Mouse (Mus musculus) forebrain, embryonic 15.5 days (tissue): ENCODE data around the gene Vegfc. TPM values are rescaled to one million over a fixed set of nuclear protein-coding genes. Genes with fewer than 3 reads are reported as not detected.

Source experiments
- ATAC-seq: fragments of 200-750 bp; cut with Nextera tagmentation; replicated peaks from 2 replicates; pipeline ENCODE4 v1.8.0; 2017; ENCODE audit warnings: mild to moderate bottlenecking, moderate TSS enrichment, moderate library complexity
- H3K27ac ChIP-seq: fragments of 300-500 bp; sonication (generic); replicated peaks from 2 replicates; pipeline ENCODE4 v1.5.1; 2015; ENCODE audit warnings: mild to moderate bottlenecking, inconsistent platforms
- H3K27me3 ChIP-seq: fragments of 300-500 bp; sonication (generic); 2 replicates; pipeline ENCODE4 v1.6.1; 2015; ENCODE audit warnings: inconsistent platforms
- H3K36me3 ChIP-seq: fragments of 300-500 bp; sonication (generic); 2 replicates; pipeline ENCODE4 v1.6.1; 2015; ENCODE audit warnings: mild to moderate bottlenecking, inconsistent platforms
- H3K4me1 ChIP-seq: fragments of 300-500 bp; sonication (generic); 2 replicates; pipeline ENCODE4 v1.6.1; 2015; ENCODE audit warnings: inconsistent platforms
- H3K4me2 ChIP-seq: fragments of 300-500 bp; sonication (generic); replicated peaks from 2 replicates; pipeline ENCODE4 v1.6.1; 2015; ENCODE audit warnings: mild to moderate bottlenecking, inconsistent platforms
- H3K4me3 ChIP-seq: fragments of 300-500 bp; sonication (generic); 2 replicates; pipeline ENCODE4 v1.5.1; 2015; ENCODE audit warnings: mild to moderate bottlenecking, inconsistent platforms
- H3K9ac ChIP-seq: fragments of 300-500 bp; sonication (generic); replicated peaks from 2 replicates; pipeline ENCODE4 v1.6.1; 2015; ENCODE audit warnings: mild to moderate bottlenecking, inconsistent platforms
- H3K9me3 ChIP-seq: fragments of 300-500 bp; sonication (generic); 2 replicates; pipeline ENCODE4 v1.6.1; 2016; ENCODE audit warnings: inconsistent platforms
- WGBS: fragments of 180-500 bp; shearing (Covaris S2); methylation state at CpG from one replicate; pipeline ENCODE4 v1.1.7; 2015; ENCODE audit warnings: mixed read lengths; 5-methylcytosine and 5-hydroxymethylcytosine counted together
- polyA plus RNA-seq: library from polyadenylated mRNA; unstranded; fragments of >200 nt; fragmentation: Nextera tagmentation; extraction: Ambion mirVana; gene quantifications from 2 replicates; pipeline ENCODE4 v1.2.1, GENCODE M21; 2015

Gene Vegfc
- 3.4 and 4.0 TPM in 2 replicates for polyA plus RNA-seq

GRCm38 (mm10) chr8:54077271-54078120, at the start of gene Vegfc:
Vegfc (plus strand) TSS chr8:54077606.
- Histone ChIP-seq H3K4me2 (peak within 1 kb of the TSS; percentile 96), H3K27ac (peak within 1 kb of the TSS; percentile 71), H3K9ac (peak within 1 kb of the TSS; percentile 76), H3K27me3 (no peaks in the 10 kb centered on the region), H3K4me1 (peaks cover 10% of the 10 kb centered on the region), H3K36me3 (no peaks in the 10 kb centered on the region), H3K4me3 (peak within 1 kb of the TSS; percentile 95), H3K9me3 (no peaks in the 10 kb centered on the region)
- ATAC-seq: peak; percentile 87
- under 1% methylated on average over 73 of the region's 79 CpGs for WGBS

GRCm38 (mm10) chr8:54034584-54034983, 42.8 kb upstream of the Vegfc start:
- Histone ChIP-seq H3K27ac (no peak overlapping the region), H3K27me3 (no peaks in the 10 kb centered on the region), H3K4me1 (no peaks in the 10 kb centered on the region), H3K36me3 (no peaks in the 10 kb centered on the region), H3K4me2 (no peak overlapping the region), H3K4me3 (no peak overlapping the region), H3K9ac (no peak overlapping the region), H3K9me3 (no peaks in the 10 kb centered on the region)
- no peak for ATAC-seq
- WGBS: 92% methylated on average over 1 of the region's 1 CpGs

GRCm38 (mm10) chr8:54042601-54043000, 34.8 kb upstream of the Vegfc start:
- Histone ChIP-seq H3K4me1 (no peaks in the 10 kb centered on the region), H3K36me3 (no peaks in the 10 kb centered on the region), H3K9ac (no peak overlapping the region), H3K9me3 (no peaks in the 10 kb centered on the region), H3K4me2 (no peak overlapping the region), H3K27me3 (no peaks in the 10 kb centered on the region), H3K27ac (no peak overlapping the region), H3K4me3 (no peak overlapping the region)
- ATAC-seq: no peak
- 13% methylated on average over 1 of the region's 1 CpGs for WGBS

GRCm38 (mm10) chr8:54043468-54043867, 33.9 kb upstream of the Vegfc start:
- H3K36me3 ChIP-seq: no peaks in the 10 kb centered on the region
- H3K4me1 ChIP-seq: no peaks in the 10 kb centered on the region
- no peak overlapping the region for H3K4me2 ChIP-seq
- H3K4me3 ChIP-seq: no peak overlapping the region
- H3K9ac ChIP-seq: no peak overlapping the region
- no peaks in the 10 kb centered on the region for H3K27me3 ChIP-seq
- no peaks in the 10 kb centered on the region for H3K9me3 ChIP-seq
- no peak for ATAC-seq
- WGBS: 93% methylated on average over 1 of the region's 1 CpGs
- H3K27ac ChIP-seq: no peak overlapping the region

- H3K9ac ChIP-seq: no peak overlapping the region
- H3K4me3 ChIP-seq: no peak overlapping the region
- H3K4me2 ChIP-seq: no peak overlapping the region
- no peaks in the 10 kb centered on the region for H3K9me3 ChIP-seq
- H3K4me1 ChIP-seq: no peaks in the 10 kb centered on the region
- no peak for ATAC-seq
- no peaks in the 10 kb centered on the region for H3K36me3 ChIP-seq
- WGBS: 13% methylated on average over 1 of the region's 1 CpGs
- no peak overlapping the region for H3K27ac ChIP-seq
- no peaks in the 10 kb centered on the region for H3K27me3 ChIP-seq
Measured at GRCm38 (mm10) chr8:54053210-54053609, 24.2 kb upstream of the Vegfc start.

- Histone ChIP-seq H3K4me3 (no peak overlapping the region), H3K4me1 (no peaks in the 10 kb centered on the region), H3K4me2 (no peak overlapping the region), H3K9ac (no peak overlapping the region), H3K27ac (no peak overlapping the region), H3K36me3 (no peaks in the 10 kb centered on the region), H3K27me3 (no peaks in the 10 kb centered on the region), H3K9me3 (no peaks in the 10 kb centered on the region)
- 69% methylated on average over 4 of the region's 4 CpGs for WGBS
- ATAC-seq: no peak
Measured at GRCm38 (mm10) chr8:54065492-54065891, 11.9 kb upstream of the Vegfc start.

GRCm38 (mm10) chr8:54076301-54076700, 1.1 kb upstream of the Vegfc start:
- WGBS: 40% methylated on average over 1 of the region's 1 CpGs
- no peaks in the 10 kb centered on the region for H3K27me3 ChIP-seq
- H3K36me3 ChIP-seq: no peaks in the 10 kb centered on the region
- H3K9me3 ChIP-seq: no peaks in the 10 kb centered on the region
- H3K27ac ChIP-seq: no peak overlapping the region
- ATAC-seq: no peak
- peak overlapping the region; percentile 95 for H3K4me3 ChIP-seq
- no peak overlapping the region; the same call in 1 of the 2 replicates for H3K9ac ChIP-seq
- peaks cover 10% of the 10 kb centered on the region for H3K4me1 ChIP-seq
- H3K4me2 ChIP-seq: peak overlapping the region; percentile 96; the same call in 1 of the 2 replicates

GRCm38 (mm10) chr8:54076791-54077270, 575 bp upstream of the Vegfc start:
- WGBS: 0% methylated on average over 26 of the region's 28 CpGs
- Histone ChIP-seq H3K9me3 (no peaks in the 10 kb centered on the region), H3K4me1 (peaks cover 10% of the 10 kb centered on the region), H3K27ac (peak overlapping the region; percentile 71), H3K27me3 (no peaks in the 10 kb centered on the region), H3K9ac (peak overlapping the region; percentile 76), H3K36me3 (no peaks in the 10 kb centered on the region), H3K4me3 (peak overlapping the region; percentile 95), H3K4me2 (peak overlapping the region; percentile 96)
- peak; percentile 95 for ATAC-seq

- H3K36me3 ChIP-seq: no peaks in the 10 kb centered on the region
- H3K4me2 ChIP-seq: peak overlapping the region; percentile 96
- peaks cover 10% of the 10 kb centered on the region for H3K4me1 ChIP-seq
- WGBS: 7% methylated on average over 1 of the region's 1 CpGs
- peak overlapping the region; percentile 71; the same call in 1 of the 2 replicates for H3K27ac ChIP-seq
- no peak for ATAC-seq
- H3K4me3 ChIP-seq: peak overlapping the region; percentile 95
- H3K27me3 ChIP-seq: no peaks in the 10 kb centered on the region
- H3K9me3 ChIP-seq: no peaks in the 10 kb centered on the region
- peak overlapping the region; percentile 76; the same call in 1 of the 2 replicates for H3K9ac ChIP-seq
Measured at GRCm38 (mm10) chr8:54078121-54078440, 675 bp downstream of the Vegfc start.

GRCm38 (mm10) chr8:54079001-54079400, 1.6 kb downstream of the Vegfc start:
- H3K4me2 ChIP-seq: peak overlapping the region; percentile 9; the same call in 1 of the 2 replicates
- H3K4me3 ChIP-seq: peak overlapping the region; percentile 6; the same call in 1 of the 2 replicates
- no peaks in the 10 kb centered on the region for H3K27me3 ChIP-seq
- no peaks in the 10 kb centered on the region for H3K36me3 ChIP-seq
- WGBS: 38% methylated on average over 11 of the region's 11 CpGs
- no peaks in the 10 kb centered on the region for H3K9me3 ChIP-seq
- no peak for ATAC-seq
- peaks cover 10% of the 10 kb centered on the region for H3K4me1 ChIP-seq
- H3K27ac ChIP-seq: no peak overlapping the region
- no peak overlapping the region for H3K9ac ChIP-seq

- H3K36me3 ChIP-seq: no peaks in the 10 kb centered on the region
- H3K4me1 ChIP-seq: peaks cover 10% of the 10 kb centered on the region
- no peak overlapping the region for H3K4me2 ChIP-seq
- no peaks in the 10 kb centered on the region for H3K9me3 ChIP-seq
- no peak overlapping the region for H3K27ac ChIP-seq
- no peak overlapping the region for H3K9ac ChIP-seq
- H3K4me3 ChIP-seq: no peak overlapping the region
- H3K27me3 ChIP-seq: no peaks in the 10 kb centered on the region
- ATAC-seq: no peak
Measured at GRCm38 (mm10) chr8:54079601-54080000, 2.2 kb downstream of the Vegfc start.

GRCm38 (mm10) chr8:54085896-54086295, 8.5 kb downstream of the Vegfc start:
- Histone ChIP-seq H3K4me1 (no peaks in the 10 kb centered on the region), H3K27ac (no peak overlapping the region), H3K4me3 (no peak overlapping the region), H3K27me3 (no peaks in the 10 kb centered on the region), H3K4me2 (no peak overlapping the region), H3K9me3 (no peaks in the 10 kb centered on the region), H3K9ac (no peak overlapping the region), H3K36me3 (no peaks in the 10 kb centered on the region)
- 90% methylated on average over 6 of the region's 6 CpGs for WGBS
- ATAC-seq: no peak
